Mouse (Mus musculus) right cerebral cortex, postnatal 4 days (tissue): ENCODE results near the gene B020011L13Rik.
"Not testable (repeated sequence)": the region's sequence is repeated elsewhere in the genome, so short reads cannot be mapped to it uniquely, and the experiment has no call there.

Experiments
- DNase-seq: peaks from one replicate; pipeline ENCODE4 v3.0.0-alpha.2; 2022

The B020011L13Rik gene

DNA sequence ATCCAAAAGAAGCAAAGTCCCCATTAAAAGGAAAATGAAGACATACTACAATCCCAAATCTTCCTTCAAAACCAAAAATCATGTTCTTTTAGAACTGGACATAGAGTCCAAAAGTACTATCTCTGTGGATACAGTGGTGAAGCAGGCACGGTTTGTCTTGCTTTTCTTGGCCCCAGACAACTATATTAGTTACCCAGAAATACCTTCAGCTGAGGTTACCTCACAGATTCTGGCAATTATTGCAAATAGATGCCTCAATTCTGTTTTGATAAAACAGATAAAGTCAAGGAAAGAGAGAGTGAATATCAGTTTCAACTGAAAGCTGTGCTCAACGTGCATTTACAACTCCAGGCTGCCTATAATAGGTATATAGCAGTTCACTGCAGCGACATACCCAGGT, at the start of gene B020011L13Rik:
TSS of gene B020011L13Rik (plus strand) at position 301 of the 400 bp plus-strand sequence.
- DNase-seq, result not testable (repeated sequence)

DNA sequence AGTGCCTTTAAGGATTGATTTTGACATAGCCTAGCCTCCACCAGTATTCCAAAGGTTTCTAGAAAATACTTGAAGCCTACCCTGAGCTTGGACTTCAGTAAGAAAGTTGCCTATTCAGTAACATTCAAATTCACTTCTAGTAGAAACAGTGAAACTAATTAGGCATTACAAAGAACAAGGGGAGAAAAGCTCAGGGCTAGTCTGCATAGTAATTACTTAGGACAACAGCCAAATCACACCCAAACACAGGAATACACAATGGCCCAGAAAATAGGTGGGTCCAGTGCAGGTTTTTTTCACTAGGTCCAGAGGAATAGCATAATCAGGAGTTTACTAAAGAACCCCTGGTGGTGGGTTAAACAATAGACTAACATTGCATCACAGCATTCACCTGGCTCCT, 35.3 kb downstream of the B020011L13Rik start:
- DNase-seq, result not testable (repeated sequence)

- DNase-seq, result not testable (repeated sequence)
Measured at GRCm38 (mm10) chr1:117829781-117830180, 48.8 kb downstream of the B020011L13Rik start, which contains the start of gene Gm28360. TSS of gene Gm28360 (plus strand) at chr1:117830081.

DNA sequence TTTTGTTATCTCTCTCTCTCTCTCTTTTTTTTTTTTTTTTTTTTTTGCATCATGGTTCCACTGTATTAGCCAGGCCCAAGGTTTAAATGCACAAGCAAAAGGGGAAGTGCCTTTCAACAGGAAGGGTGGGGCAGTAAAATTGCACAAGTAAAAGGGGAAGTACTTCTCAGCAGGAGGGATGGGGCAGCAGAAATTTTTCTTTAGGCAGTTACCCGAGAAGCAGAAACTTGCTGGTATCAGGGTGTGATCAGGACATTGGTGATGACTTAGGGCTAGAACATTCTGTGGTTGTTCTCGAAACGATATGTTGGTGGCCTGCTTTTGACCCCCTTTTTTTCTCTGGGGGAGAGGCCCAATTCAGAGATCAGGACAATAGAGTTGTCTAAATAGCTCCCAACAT, 70.8 kb downstream of the B020011L13Rik start:
- not testable (repeated sequence) for DNase-seq
